Mouse (Mus musculus): ENCODE results near the gene Gm37240. TPM values are rescaled to one million over a fixed set of nuclear protein-coding genes. Genes with fewer than 3 reads are reported as not detected.
A peak's percentile ranks its signal among the peaks of the same experiment; 100 is the strongest.

Gene Gm37240
- total RNA-seq, 2 experiments from 2014 or later, result 0.66 to 1.3 TPM

GRCm38 (mm10) chr3:85659681-85660080 lies 227.6 kb downstream of the Gm37240 start:
- no peak for DNase-seq (ENCODE audit: low spot score in 2 of 2)
- intact Hi-C loops (cut with DNase I), result loop anchor here (5.0 kb wide), 1 partner anchor 72 kb away; no protein-coding TSS in a partner anchor

- DNase-seq (ENCODE audit: low spot score in 2 of 2), result no peak
- intact Hi-C loops (cut with DNase I), result no loop called here
Measured at GRCm38 (mm10) chr3:85655538-85655937, 231.8 kb downstream of the Gm37240 start.

- no peak for DNase-seq (ENCODE audit: low spot score in 2 of 2)
Measured at GRCm38 (mm10) chr3:85652727-85653665, 234.3 kb downstream of the Gm37240 start.

GRCm38 (mm10) chr3:85649176-85649575 lies 238.1 kb downstream of the Gm37240 start:
- no peak for DNase-seq (ENCODE audit: low spot score in 2 of 2)
- intact Hi-C loops (cut with DNase I), result no loop called here

More at GRCm38 (mm10) chr3:85652727-85653665, 234.3 kb downstream of the Gm37240 start:
- intact Hi-C loops (cut with DNase I), result no loop called here

GRCm38 (mm10) chr3:85645517-85646004 lies 241.8 kb downstream of the Gm37240 start:
- DNase-seq (ENCODE audit: low spot score in 2 of 2), result no peak
- intact Hi-C loops (cut with DNase I), result no loop called here

GRCm38 (mm10) chr3:85644814-85645213 lies 242.5 kb downstream of the Gm37240 start:
- no peak for DNase-seq (ENCODE audit: low spot score in 2 of 2)
- intact Hi-C loops (cut with DNase I), result no loop called here

GRCm38 (mm10) chr3:85641751-85642150 lies 245.6 kb downstream of the Gm37240 start:
- intact Hi-C loops (cut with DNase I), result no loop called here
- no peak for DNase-seq (ENCODE audit: low spot score in 2 of 2)

- intact Hi-C loops (cut with DNase I), result no loop called here
- peak in 1 of 2 experiments; percentile 59 for DNase-seq (ENCODE audit: low spot score in 2 of 2)
Measured at GRCm38 (mm10) chr3:85636716-85637447, 250.4 kb downstream of the Gm37240 start.

GRCm38 (mm10) chr3:85635591-85635990 lies 251.7 kb downstream of the Gm37240 start:
- DNase-seq (ENCODE audit: low spot score in 2 of 2), result no peak
- intact Hi-C loops (cut with DNase I), result no loop called here

GRCm38 (mm10) chr3:85635126-85635419 lies 252.2 kb downstream of the Gm37240 start:
- intact Hi-C loops (cut with DNase I), result no loop called here
- DNase-seq (ENCODE audit: low spot score in 2 of 2), result no peak

- DNase-seq (ENCODE audit: low spot score in 2 of 2), result no peak
Measured at GRCm38 (mm10) chr3:85634389-85635125, 252.8 kb downstream of the Gm37240 start.

GRCm38 (mm10) chr3:85633733-85634132 lies 253.6 kb downstream of the Gm37240 start:
- intact Hi-C loops (cut with DNase I), result no loop called here
- no peak for DNase-seq (ENCODE audit: low spot score in 2 of 2)

More at GRCm38 (mm10) chr3:85634389-85635125, 252.8 kb downstream of the Gm37240 start:
- intact Hi-C loops (cut with DNase I), result no loop called here

- no peak for DNase-seq (ENCODE audit: low spot score in 2 of 2)
- intact Hi-C loops (cut with DNase I), result no loop called here
Measured at GRCm38 (mm10) chr3:85629895-85630510, 257.3 kb downstream of the Gm37240 start.

- intact Hi-C loops (cut with DNase I), result no loop called here
- no peak for DNase-seq (ENCODE audit: low spot score in 2 of 2)
Measured at GRCm38 (mm10) chr3:85619751-85620150, 267.6 kb downstream of the Gm37240 start.

- no peak for DNase-seq (ENCODE audit: low spot score in 2 of 2)
Measured at GRCm38 (mm10) chr3:85619345-85619744, 268.0 kb downstream of the Gm37240 start.

GRCm38 (mm10) chr3:85618885-85619284 lies 268.4 kb downstream of the Gm37240 start:
- intact Hi-C loops (cut with DNase I), result no loop called here
- peak in 1 of 2 experiments; percentile 17 for DNase-seq (ENCODE audit: low spot score in 2 of 2)

More at GRCm38 (mm10) chr3:85619345-85619744, 268.0 kb downstream of the Gm37240 start:
- intact Hi-C loops (cut with DNase I), result no loop called here

GRCm38 (mm10) chr3:85616389-85616788 lies 270.9 kb downstream of the Gm37240 start:
- DNase-seq (ENCODE audit: low spot score in 2 of 2), result no peak
- intact Hi-C loops (cut with DNase I), result no loop called here

GRCm38 (mm10) chr3:85607753-85608152 lies 279.6 kb downstream of the Gm37240 start:
- DNase-seq (ENCODE audit: low spot score in 2 of 2), result no peak
- intact Hi-C loops (cut with DNase I), result no loop called here

GRCm38 (mm10) chr3:85606912-85607311 lies 280.4 kb downstream of the Gm37240 start:
- DNase-seq (ENCODE audit: low spot score in 2 of 2), result no peak
- intact Hi-C loops (cut with DNase I), result no loop called here

All from left cerebral cortex, postnatal 36 days (tissue).